Mouse (Mus musculus) CH12.LX (cell line): Measurements from ENCODE around the gene Dtx3. TPM values are rescaled to one million over a fixed set of nuclear protein-coding genes. Genes with fewer than 3 reads are reported as not detected.

Source experiments
- DNase-seq: peaks from one replicate; pipeline ENCODE4 v3.0.0-alpha.2; 2013; ENCODE audit errors: extremely low read depth
- H3K27ac ChIP-seq: 2 replicates; pipeline ENCODE4 v1.5.1; 2012; ENCODE audit warnings: low read depth, mild to moderate bottlenecking, control low read depth, moderate library complexity; ENCODE audit not compliant: insufficient read depth
- H3K27me3 ChIP-seq: replicated peaks from 2 replicates; pipeline ENCODE3; 2012; ENCODE audit warnings: inconsistent platforms
- H3K36me3 ChIP-seq, 2 experiments: replicated peaks in 1 of 2; 2 replicates each; pipeline versions ENCODE3 to v1.6.1; 2012; ENCODE audit warnings: inconsistent platforms in 1 of 2, low read length in 1 of 2, mild to moderate bottlenecking in 1 of 2, mixed read lengths in 1 of 2, moderate library complexity in 1 of 2; ENCODE audit not compliant: control insufficient read depth in 1 of 2, insufficient read depth in 1 of 2
- H3K4me1 ChIP-seq, 2 experiments: 2 replicates each; pipeline ENCODE4 v1.6.1; 2012; ENCODE audit warnings: inconsistent platforms in 1 of 2, moderate library complexity in 1 of 2; ENCODE audit not compliant: insufficient read depth in 2 of 2, control insufficient read depth in 1 of 2
- H3K4me2 ChIP-seq: 2 replicates; pipeline ENCODE4 v1.6.1; 2012; ENCODE audit warnings: low read depth, mild to moderate bottlenecking, control low read depth; ENCODE audit not compliant: poor library complexity, insufficient read depth, severe bottlenecking
- H3K4me3 ChIP-seq, 3 experiments: fragments of 150-350 bp in 1 of 3; sonication (generic) in 1 of 3; replicated peaks in 1 of 3; 2 replicates each; pipeline versions ENCODE3 to v1.5.1; 2011 to 2012; ENCODE audit warnings: low read depth in 2 of 3, low read length in 2 of 3, mild to moderate bottlenecking in 2 of 3, moderate library complexity in 2 of 3, control low read depth in 1 of 3, improper control_type of control experiment in 1 of 3, inconsistent platforms in 1 of 3, mixed read lengths in 1 of 3; ENCODE audit not compliant: poor library complexity in 1 of 3
- H3K79me2 ChIP-seq: replicated peaks from 2 replicates; pipeline ENCODE4 v1.6.1; 2012; ENCODE audit warnings: mild to moderate bottlenecking, moderate library complexity; ENCODE audit not compliant: control insufficient read depth, poor library complexity, insufficient read depth, severe bottlenecking; ENCODE audit errors: extremely low read depth
- H3K9ac ChIP-seq: 2 replicates; pipeline ENCODE4 v1.6.1; 2012; ENCODE audit warnings: low read depth, mild to moderate bottlenecking, control low read depth, moderate library complexity; ENCODE audit not compliant: insufficient read depth
- H3K9me3 ChIP-seq: replicated peaks from 2 replicates; pipeline ENCODE3; 2012; ENCODE audit warnings: low read length, inconsistent platforms, mixed read lengths
- CHD1 ChIP-seq: IDR thresholded peaks from 2 replicates; pipeline ENCODE4 v1.6.1; 2012; ENCODE audit warnings: low read depth, low read length, improper control_type of control experiment, inconsistent platforms
- ETS1 ChIP-seq: conservative IDR thresholded peaks from 2 replicates; pipeline ENCODE4 v1.6.1; 2012; ENCODE audit warnings: low read depth, mild to moderate bottlenecking, inconsistent platforms, low read length, improper control_type of control experiment, moderate library complexity
- GABPA ChIP-seq: IDR thresholded peaks from 2 replicates; pipeline ENCODE4 v1.6.1; 2012; ENCODE audit warnings: low read depth, low read length, improper control_type of control experiment, inconsistent platforms; ENCODE audit not compliant: insufficient replicate concordance
- MEF2A ChIP-seq: IDR thresholded peaks from 2 replicates; pipeline ENCODE4 v1.6.1; 2014; ENCODE audit warnings: low read depth, mild to moderate bottlenecking, inconsistent platforms, low read length, improper control_type of control experiment, borderline replicate concordance
- MXI1 ChIP-seq: IDR thresholded peaks from 2 replicates; pipeline ENCODE4 v1.6.1; 2011; ENCODE audit warnings: mild to moderate bottlenecking, low read depth, low read length, improper control_type of control experiment
- MYC ChIP-seq: IDR thresholded peaks from 2 replicates; pipeline ENCODE4 v1.6.1; 2011; ENCODE audit warnings: low read depth, mild to moderate bottlenecking, improper control_type of control experiment, low read length
- POLR2A ChIP-seq: IDR thresholded peaks from 2 replicates; pipeline ENCODE4 v1.6.1; 2011; ENCODE audit warnings: low read depth, mild to moderate bottlenecking, improper control_type of control experiment, low read length
- SIN3A ChIP-seq: IDR thresholded peaks from 2 replicates; pipeline ENCODE4 v1.6.1; 2012; ENCODE audit warnings: low read length, improper control_type of control experiment, inconsistent platforms
- SMC3 ChIP-seq: IDR thresholded peaks from 2 replicates; pipeline ENCODE4 v1.6.1; 2011; ENCODE audit warnings: low read depth, low read length, improper control_type of control experiment
- TBP ChIP-seq: conservative IDR thresholded peaks from 2 replicates; pipeline ENCODE4 v1.6.1; 2011; ENCODE audit warnings: low read depth, low read length, improper control_type of control experiment
- USF2 ChIP-seq: conservative IDR thresholded peaks from 2 replicates; pipeline ENCODE4 v1.6.1; 2011; ENCODE audit warnings: low read depth, low read length, improper control_type of control experiment
- ZNF384 ChIP-seq: IDR thresholded peaks from 2 replicates; pipeline ENCODE4 v1.6.1; 2012; ENCODE audit warnings: low read depth, low read length, improper control_type of control experiment, inconsistent platforms
- dilution Hi-C: fragments of 300-500 bp; cut with MboI; formaldehyde crosslinking; loops from 2 replicates; pipeline ENCODE4 v1.14.3; 2020; ENCODE audit warnings: low sequenced_read_pairs; ENCODE audit not compliant: extremely low pct_unique_long_range_greater_than_20kb, extremely low pct_ligation_motif_present
- in situ Hi-C: fragments of 300-500 bp; cut with MboI; formaldehyde crosslinking; loops from 3 replicates; pipeline ENCODE4 v1.14.3; 2019; ENCODE audit warnings: low sequenced_read_pairs, low pct_ligation_motif_present, low pct_unique_long_range_greater_than_20kb, mixed read lengths
- polyA plus RNA-seq: library from polyadenylated mRNA; unstranded; fragments of >175 nt; gene quantifications from 2 replicates; pipeline ENCODE4 v1.2.1, GENCODE M21; 2012; ENCODE audit warnings: low read depth; ENCODE audit not compliant: insufficient read length
- total RNA-seq, 2 experiments: library from RNA; depleted of rRNA; stranded (reverse); fragments of 300-350 nt in 1 of 2; fragments of >200 nt in 1 of 2; gene quantifications; 2 replicates each; pipeline ENCODE4 v1.2.3; 2012 to 2014

Dtx3 gene
- total and polyA plus RNA-seq, 3 experiments: 18.9 to 51.2 (median 27.6) TPM

- Histone ChIP-seq H3K4me1 (peaks cover 3 to 31% of the 10 kb centered on the region in 2 experiments; a peak in 3 of 4 replicates), H3K36me3 (peaks cover 43 to 60% of the 10 kb centered on the region in 2 experiments), H3K27ac (no peak overlapping the region), H3K79me2 (no peaks in the 10 kb centered on the region), H3K4me3 (no peak overlapping the region), H3K4me2 (peak overlapping the region; percentile 70; the same call in 1 of the 2 replicates), H3K27me3 (no peaks in the 10 kb centered on the region), H3K9me3 (no peaks in the 10 kb centered on the region), H3K9ac (no peak overlapping the region)
- no peak for DNase-seq
- TF ChIP-seq POLR2A: no peak
- no peak for TF ChIP-seq MEF2A
- TF ChIP-seq USF2: no peak
- no peak for TF ChIP-seq CHD1
- 0 out of 2 replicates have a peak, but pooled peaks have one; percentile 14 for TF ChIP-seq SIN3A
- dilution Hi-C loops (no loop called here), in situ Hi-C loops (loop anchor here (5.0 kb wide), 1 partner anchor 41 kb away; no protein-coding TSS in a partner anchor)
These were observed 864 bp upstream of the Dtx3 start for GRCm38 (mm10) chr10:127196392-127196791.

- peak overlapping the region; percentile 67 to 87 (median 74) for H3K4me3 ChIP-seq
- no peak for DNase-seq
- TF ChIP-seq GABPA (no peak), ETS1 (no peak), ZNF384 (0 out of 2 replicates have a peak, but pooled peaks have one; percentile 27), MXI1 (peak; percentile 16; the same call in 1 of the 2 replicates), TBP (no peak), SMC3 (no peak), MYC (no peak), CHD1 (no peak)
- H3K9ac ChIP-seq: peak overlapping the region; percentile 78
- H3K79me2 ChIP-seq: no peaks in the 10 kb centered on the region
- H3K27ac ChIP-seq: no peak overlapping the region
- peaks cover 3 to 31% of the 10 kb centered on the region in 2 experiments; a peak in 3 of 4 replicates for H3K4me1 ChIP-seq
- peaks cover 40 to 60% of the 10 kb centered on the region in 2 experiments for H3K36me3 ChIP-seq
- in situ Hi-C loops: loop anchor here (5.0 kb wide), 1 partner anchor 43 kb away; no protein-coding TSS in a partner anchor
- dilution Hi-C loops: no loop called here
- no peaks in the 10 kb centered on the region for H3K27me3 ChIP-seq
- peak overlapping the region; percentile 74 for H3K4me2 ChIP-seq
- H3K9me3 ChIP-seq: no peaks in the 10 kb centered on the region
These were observed 850 bp downstream of the Dtx3 start for GRCm38 (mm10) chr10:127194428-127195327.
